9 mouse cellular contexts compared by ENCODE assay signal in the genomic region with DNA sequence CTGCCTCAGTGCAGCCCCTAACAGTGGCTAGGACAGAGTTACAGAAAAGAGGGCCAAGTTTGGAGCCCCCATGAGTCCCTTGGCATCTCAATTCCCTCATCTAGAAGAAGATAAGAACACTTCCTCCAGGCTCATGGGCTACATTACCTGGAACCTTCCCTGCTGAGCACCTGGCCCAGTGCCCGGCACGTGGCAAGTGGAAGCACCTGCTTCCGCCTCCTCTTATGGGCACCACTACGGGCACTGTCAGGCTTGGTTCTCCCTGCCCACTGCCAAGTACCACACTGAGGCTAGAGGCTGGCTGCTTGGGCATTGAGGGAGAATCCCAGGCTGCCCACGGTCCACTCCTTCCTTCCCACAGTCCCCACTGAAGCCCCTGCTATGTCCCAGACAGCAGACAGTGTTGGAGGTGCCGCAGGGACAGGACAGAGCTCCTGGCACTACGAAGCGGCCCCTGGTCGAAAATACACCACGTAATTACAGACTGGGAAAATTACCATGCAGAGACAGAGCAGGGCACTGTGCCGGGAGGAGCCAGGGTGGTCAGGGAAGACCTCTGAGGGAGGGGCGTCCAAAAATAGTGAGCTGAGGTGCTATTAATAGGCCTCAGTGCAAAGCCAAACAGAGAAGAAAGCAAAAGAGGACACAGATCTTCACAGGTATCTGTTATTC.
DNase-seq lines count a peak whose midpoint lies in the region.
"Had no signal": no experiment of that assay in that cellular context is flagged by ENCODE, and none has a peak within 500 bp of the region (broad histone marks: within the 10 kb centered on the region; RNA-seq: fewer than 3 reads in every experiment).

No protein-coding gene starts in this region.

- WGBS in heart, embryonic 10.5 days, result 64% methylated on average over 12 of the region's 12 CpGs

- peak overlapping the region; percentile 84 for H3K27ac ChIP-seq in heart, embryonic 10.5 days

- no peaks in the 10 kb centered on the region; the same call in 1 of the 2 replicates for H3K27me3 ChIP-seq in heart, embryonic 10.5 days (ENCODE audit: insufficient read depth, poor library complexity, severe bottlenecking)

- peaks cover 56% of the 10 kb centered on the region for H3K4me1 ChIP-seq in heart, embryonic 10.5 days

- no peak for DNase-seq in heart, embryonic 10.5 days (ENCODE audit: low spot score)
- no peak for DNase-seq in heart, postnatal 36 days
- peak; percentile 30 for DNase-seq in MN1 (ENCODE audit: low spot score)
- DNase-seq in cerebellum, postnatal 25 days, result peak; percentile 80 to 88
- peak; percentile 61 to 77 for DNase-seq in lung, adult 18-20 months
- no peak for DNase-seq in thymus, adult 18-20 months
- no peak for DNase-seq in layer of hippocampus, adult 8-10 months (ENCODE audit: low spot score in 2 of 2)
- no peak for DNase-seq in thymus, postnatal 36 days
- DNase-seq: layer of hippocampus, postnatal 36 days had no signal

- H3K9me3 ChIP-seq in heart, embryonic 10.5 days, result no peaks in the 10 kb centered on the region

- no peak overlapping the region for H3K4me3 ChIP-seq in heart, embryonic 10.5 days

- intact Hi-C loops in heart, postnatal 36 days (cut with DNase I), result no loop called here

- H3K36me3 ChIP-seq in heart, embryonic 10.5 days, result 0 out of 2 replicates have a peak, but pooled peaks cover 5% of the 10 kb centered on the region

Comparison
In these comparisons a context has a peak if more than half of its experiments do, and no peak if none do; other contexts are left out.
1. DNase-seq: peak in MN1 (single experiment), cerebellum, postnatal 25 days (2 of 2) and lung, adult 18-20 months (2 of 2); none in heart, embryonic 10.5 days (single experiment), heart, postnatal 36 days (0 of 2), thymus, adult 18-20 months (0 of 2), layer of hippocampus, adult 8-10 months (0 of 2) and thymus, postnatal 36 days (0 of 2).